Mouse (Mus musculus): ENCODE data around the gene Grin2b. TPM values are rescaled to one million over a fixed set of nuclear protein-coding genes. Genes with fewer than 3 reads are reported as not detected.

Grin2b gene
- polyA plus RNA-seq, 2 experiments = 0.39 to 3.7 TPM

DNA sequence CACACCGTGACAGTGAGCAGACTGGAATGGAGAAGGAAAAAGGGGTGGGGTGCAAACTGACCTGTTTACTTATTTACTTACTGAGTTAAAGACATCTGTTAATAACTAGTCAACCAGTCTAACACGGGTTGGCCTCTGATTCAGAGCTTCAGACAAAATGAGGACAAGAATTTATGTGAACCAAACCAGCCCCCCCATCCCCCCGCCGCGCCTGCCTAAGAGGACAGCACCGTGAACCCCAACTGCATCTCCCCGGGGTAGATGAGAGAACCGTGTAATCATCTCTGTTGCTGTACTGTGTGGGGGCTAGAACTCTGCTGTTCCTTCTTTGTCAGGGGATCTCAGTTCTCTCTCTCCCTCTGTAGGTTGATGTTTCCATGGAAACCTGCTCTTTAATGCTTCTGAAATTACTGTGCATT is 319.1 kb downstream of the Grin2b start:
- H3K4me2 ChIP-seq (replicated peaks; ENCODE audit: low read depth, low read length, severe bottlenecking) = no peak overlapping the region
- H3K36me3 ChIP-seq (ENCODE audit: control insufficient read depth, insufficient read depth, low read length) = no peaks in the 10 kb centered on the region
- WGBS = 45% methylated on average over 8 of the region's 8 CpGs
- TF ChIP-seq POLR2A (IDR thresholded peaks at IDR 0.05; ENCODE audit: borderline replicate concordance, extremely low read depth, insufficient read depth, insufficient read length) = no peak
- H3K4me1 ChIP-seq (ENCODE audit: control insufficient read depth, insufficient read depth, low read length) = peaks cover 7% of the 10 kb centered on the region; the same call in 1 of the 2 replicates
- no peak overlapping the region for H3K4me3 ChIP-seq (replicated peaks; ENCODE audit: low read length)
- H3K9me3 ChIP-seq (ENCODE audit: control insufficient read depth, low read length) = no peaks in the 10 kb centered on the region
- H3K27ac ChIP-seq (replicated peaks; ENCODE audit: low read depth, low read length) = no peak overlapping the region
- no peaks in the 10 kb centered on the region for H3K27me3 ChIP-seq (ENCODE audit: control insufficient read depth, insufficient read depth, low read length)
- 0 out of 2 replicates have a peak, but pooled peaks have one; percentile 62 for ATAC-seq (ENCODE audit: low FRiP score, low read depth)
- H3K9ac ChIP-seq (ENCODE audit: low read depth, low read length, severe bottlenecking) = no peak overlapping the region
- DNase-seq (ENCODE audit: low spot score) = peak; percentile 51

DNA sequence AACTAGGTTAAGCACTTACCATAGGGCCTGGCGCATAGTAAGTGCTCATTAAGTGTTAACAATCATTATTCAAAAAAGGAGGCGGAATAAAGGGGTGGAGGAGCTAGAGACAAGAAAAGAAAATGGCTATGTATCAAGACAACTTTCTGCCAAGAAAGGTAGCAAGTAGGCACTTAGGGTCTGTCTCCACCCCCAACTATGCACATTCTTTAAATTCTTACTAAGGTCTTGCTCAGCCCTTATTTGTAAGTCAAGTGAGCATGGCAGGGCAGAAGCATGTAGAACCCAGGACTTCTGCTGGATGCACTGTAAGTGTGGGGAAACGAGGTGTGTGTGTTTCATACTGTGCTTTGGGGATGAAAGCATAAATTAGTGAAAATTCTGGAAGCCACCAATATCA is 329.6 kb downstream of the Grin2b start:
- Histone ChIP-seq H3K4me2 (replicated peaks; ENCODE audit: low read depth, low read length, severe bottlenecking) (no peak overlapping the region), H3K27me3 (ENCODE audit: control insufficient read depth, insufficient read depth, low read length) (no peaks in the 10 kb centered on the region), H3K4me3 (replicated peaks; ENCODE audit: low read length) (no peak overlapping the region), H3K27ac (replicated peaks; ENCODE audit: low read depth, low read length) (no peak overlapping the region), H3K4me1 (ENCODE audit: control insufficient read depth, insufficient read depth, low read length) (no peaks in the 10 kb centered on the region), H3K9ac (ENCODE audit: low read depth, low read length, severe bottlenecking) (no peak overlapping the region), H3K36me3 (ENCODE audit: control insufficient read depth, insufficient read depth, low read length) (no peaks in the 10 kb centered on the region), H3K9me3 (ENCODE audit: control insufficient read depth, low read length) (no peaks in the 10 kb centered on the region)
- ATAC-seq (ENCODE audit: low FRiP score, low read depth) = no peak
- 72% methylated on average over 3 of the region's 3 CpGs for WGBS
- no peak for DNase-seq (ENCODE audit: low spot score)
- TF ChIP-seq POLR2A (IDR thresholded peaks at IDR 0.05; ENCODE audit: borderline replicate concordance, extremely low read depth, insufficient read depth, insufficient read length) = no peak

DNA sequence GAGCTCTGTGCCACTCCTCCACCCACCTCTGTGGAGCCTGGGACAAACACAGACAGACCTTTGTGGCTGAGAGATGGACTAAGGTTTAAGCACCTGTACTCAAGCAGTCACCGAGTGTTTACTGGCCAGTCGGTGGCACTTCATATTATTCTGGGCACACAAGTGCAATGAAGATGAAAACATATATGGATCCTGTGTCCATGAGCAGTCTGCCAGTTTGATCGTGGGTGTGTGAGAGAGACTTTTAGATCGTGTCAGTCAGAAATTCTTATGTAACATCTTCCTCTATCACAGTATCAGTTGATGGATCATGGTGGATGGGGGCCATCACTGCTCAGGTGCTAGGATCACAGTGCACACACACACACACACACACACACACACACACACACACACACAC is 337.0 kb downstream of the Grin2b start:
- Histone ChIP-seq H3K9ac (ENCODE audit: low read depth, low read length, severe bottlenecking) (no peak overlapping the region), H3K9me3 (ENCODE audit: control insufficient read depth, low read length) (no peaks in the 10 kb centered on the region), H3K36me3 (ENCODE audit: control insufficient read depth, insufficient read depth, low read length) (no peaks in the 10 kb centered on the region), H3K27ac (replicated peaks; ENCODE audit: low read depth, low read length) (no peak overlapping the region), H3K4me2 (replicated peaks; ENCODE audit: low read depth, low read length, severe bottlenecking) (no peak overlapping the region), H3K4me1 (ENCODE audit: control insufficient read depth, insufficient read depth, low read length) (no peaks in the 10 kb centered on the region), H3K27me3 (ENCODE audit: control insufficient read depth, insufficient read depth, low read length) (no peaks in the 10 kb centered on the region), H3K4me3 (replicated peaks; ENCODE audit: low read length) (no peak overlapping the region)
- 74% methylated on average over 4 of the region's 4 CpGs for WGBS
- DNase-seq (ENCODE audit: low spot score) (no peak), ATAC-seq (ENCODE audit: low FRiP score, low read depth) (no peak)
- TF ChIP-seq POLR2A (IDR thresholded peaks at IDR 0.05; ENCODE audit: borderline replicate concordance, extremely low read depth, insufficient read depth, insufficient read length) = no peak

DNA sequence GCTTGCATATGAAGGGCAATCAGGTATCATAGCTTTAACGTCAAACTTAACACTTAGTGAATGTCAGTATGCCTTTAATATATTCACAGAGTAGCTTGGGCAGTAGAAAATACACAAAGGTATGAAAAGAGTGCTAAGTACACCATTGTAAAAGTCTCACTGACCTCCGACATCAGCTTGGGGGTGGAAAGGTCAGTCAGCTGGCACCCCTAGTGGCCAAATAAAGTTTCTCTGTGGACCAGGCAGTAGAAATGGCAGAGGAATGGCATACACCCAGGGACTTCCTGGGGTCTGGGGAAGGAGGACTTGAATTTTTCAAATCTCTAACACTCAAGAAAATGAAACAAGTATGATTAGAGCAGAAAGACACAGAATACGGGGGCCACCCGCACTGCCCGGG is 339.8 kb downstream of the Grin2b start:
- H3K4me1 ChIP-seq (ENCODE audit: control insufficient read depth, insufficient read depth, low read length) = peaks cover 4% of the 10 kb centered on the region; the same call in 1 of the 2 replicates
- DNase-seq (ENCODE audit: low spot score) (no peak), ATAC-seq (ENCODE audit: low FRiP score, low read depth) (no peak)
- no peak overlapping the region for H3K4me2 ChIP-seq (replicated peaks; ENCODE audit: low read depth, low read length, severe bottlenecking)
- no peak for TF ChIP-seq POLR2A (IDR thresholded peaks at IDR 0.05; ENCODE audit: borderline replicate concordance, extremely low read depth, insufficient read depth, insufficient read length)
- no peak overlapping the region for H3K27ac ChIP-seq (replicated peaks; ENCODE audit: low read depth, low read length)
- no peaks in the 10 kb centered on the region for H3K27me3 ChIP-seq (ENCODE audit: control insufficient read depth, insufficient read depth, low read length)
- WGBS = 74% methylated on average over 5 of the region's 5 CpGs
- H3K4me3 ChIP-seq (replicated peaks; ENCODE audit: low read length) = no peak overlapping the region
- H3K9me3 ChIP-seq (ENCODE audit: control insufficient read depth, low read length) = no peaks in the 10 kb centered on the region
- no peak overlapping the region for H3K9ac ChIP-seq (ENCODE audit: low read depth, low read length, severe bottlenecking)
- no peaks in the 10 kb centered on the region for H3K36me3 ChIP-seq (ENCODE audit: control insufficient read depth, insufficient read depth, low read length)

DNA sequence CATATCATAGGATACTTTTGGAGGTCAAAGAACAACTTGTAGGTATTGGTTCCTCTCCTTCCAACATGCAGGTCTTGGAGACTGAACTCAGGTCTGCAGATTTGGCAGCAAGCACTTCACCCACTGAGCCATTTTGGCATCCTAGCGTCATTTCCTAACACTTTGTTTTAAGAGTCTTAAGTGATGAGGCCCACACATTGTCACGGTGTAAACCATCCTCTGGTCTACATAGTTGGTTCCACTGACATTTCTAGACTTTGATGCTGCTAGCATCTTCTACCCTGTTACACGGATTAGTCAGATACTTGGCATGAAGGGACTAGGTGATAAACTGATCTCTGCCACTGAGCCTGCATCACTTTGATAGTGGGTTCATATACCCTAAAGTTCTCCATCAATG is 341.3 kb downstream of the Grin2b start:
- Histone ChIP-seq H3K36me3 (ENCODE audit: control insufficient read depth, insufficient read depth, low read length) (no peaks in the 10 kb centered on the region), H3K4me2 (replicated peaks; ENCODE audit: low read depth, low read length, severe bottlenecking) (no peak overlapping the region), H3K4me1 (ENCODE audit: control insufficient read depth, insufficient read depth, low read length) (peaks cover 4% of the 10 kb centered on the region; the same call in 1 of the 2 replicates), H3K9me3 (ENCODE audit: control insufficient read depth, low read length) (no peaks in the 10 kb centered on the region), H3K27ac (replicated peaks; ENCODE audit: low read depth, low read length) (no peak overlapping the region), H3K9ac (ENCODE audit: low read depth, low read length, severe bottlenecking) (no peak overlapping the region), H3K4me3 (replicated peaks; ENCODE audit: low read length) (no peak overlapping the region), H3K27me3 (ENCODE audit: control insufficient read depth, insufficient read depth, low read length) (no peaks in the 10 kb centered on the region)
- no peak for TF ChIP-seq POLR2A (IDR thresholded peaks at IDR 0.05; ENCODE audit: borderline replicate concordance, extremely low read depth, insufficient read depth, insufficient read length)
- ATAC-seq (ENCODE audit: low FRiP score, low read depth) (no peak), DNase-seq (ENCODE audit: low spot score) (no peak)
- 87% methylated on average over 3 of the region's 3 CpGs for WGBS

DNA sequence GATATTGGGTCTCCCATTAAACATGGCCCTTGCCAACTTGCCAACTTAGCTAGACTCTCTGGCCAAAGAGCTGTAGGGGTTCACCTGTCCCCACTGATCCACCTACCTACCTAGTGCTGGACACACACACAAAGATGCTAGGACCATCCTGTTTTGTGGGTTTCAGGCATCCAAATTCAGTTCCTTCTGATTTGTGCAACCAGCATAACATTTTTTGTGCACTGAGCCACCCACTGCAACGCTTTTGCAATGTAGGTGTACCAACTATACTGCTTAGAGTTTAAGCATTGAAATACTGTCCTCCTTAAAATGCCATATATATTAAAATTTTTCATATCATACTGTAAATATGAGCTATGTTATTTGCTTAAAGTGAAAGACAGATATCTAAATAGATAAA is 342.3 kb downstream of the Grin2b start:
- Histone ChIP-seq H3K9me3 (ENCODE audit: control insufficient read depth, low read length) (no peaks in the 10 kb centered on the region), H3K36me3 (ENCODE audit: control insufficient read depth, insufficient read depth, low read length) (no peaks in the 10 kb centered on the region), H3K27ac (replicated peaks; ENCODE audit: low read depth, low read length) (no peak overlapping the region), H3K4me1 (ENCODE audit: control insufficient read depth, insufficient read depth, low read length) (peaks cover 4% of the 10 kb centered on the region; the same call in 1 of the 2 replicates), H3K4me3 (replicated peaks; ENCODE audit: low read length) (no peak overlapping the region), H3K4me2 (replicated peaks; ENCODE audit: low read depth, low read length, severe bottlenecking) (no peak overlapping the region), H3K9ac (ENCODE audit: low read depth, low read length, severe bottlenecking) (no peak overlapping the region), H3K27me3 (ENCODE audit: control insufficient read depth, insufficient read depth, low read length) (no peaks in the 10 kb centered on the region)
- TF ChIP-seq POLR2A (IDR thresholded peaks at IDR 0.05; ENCODE audit: borderline replicate concordance, extremely low read depth, insufficient read depth, insufficient read length) = no peak
- WGBS = 94% methylated on average over 1 of the region's 1 CpGs
- no peak for ATAC-seq (ENCODE audit: low FRiP score, low read depth)
- DNase-seq (ENCODE audit: low spot score) = no peak
